Mouse (Mus musculus): ENCODE results near the gene Fign. TPM values are rescaled to one million over a fixed set of nuclear protein-coding genes. Genes with fewer than 3 reads are reported as not detected.
A peak's percentile ranks its signal among the peaks of the same experiment; 100 is the strongest.

Gene Fign
- polyA plus RNA-seq, 1 experiment from 2014 or later = 4.6 TPM

- no peaks in the 10 kb centered on the region for H3K36me3 ChIP-seq (ENCODE audit: control insufficient read depth, insufficient read depth, low read length)
- H3K4me1 ChIP-seq (replicated peaks; ENCODE audit: control insufficient read depth, insufficient read depth, low read length) = no peaks in the 10 kb centered on the region
- no peak overlapping the region for H3K9ac ChIP-seq (ENCODE audit: low read length)
- H3K9me3 ChIP-seq (ENCODE audit: control insufficient read depth, low read length) = no peaks in the 10 kb centered on the region
- no peak for ATAC-seq (ENCODE audit: low read depth)
- H3K27ac ChIP-seq (ENCODE audit: low read length) = no peak overlapping the region
- H3K4me2 ChIP-seq (ENCODE audit: low read depth, low read length) = no peak overlapping the region
- 78% methylated on average over 7 of the region's 7 CpGs for WGBS
- H3K27me3 ChIP-seq (ENCODE audit: control insufficient read depth, insufficient read depth, low read depth, low read length) = no peaks in the 10 kb centered on the region
- no peak overlapping the region for H3K4me3 ChIP-seq (ENCODE audit: low read length)
Observed at GRCm38 (mm10) chr2:63994304-63995023, 103.4 kb downstream of the Fign start.

DNA sequence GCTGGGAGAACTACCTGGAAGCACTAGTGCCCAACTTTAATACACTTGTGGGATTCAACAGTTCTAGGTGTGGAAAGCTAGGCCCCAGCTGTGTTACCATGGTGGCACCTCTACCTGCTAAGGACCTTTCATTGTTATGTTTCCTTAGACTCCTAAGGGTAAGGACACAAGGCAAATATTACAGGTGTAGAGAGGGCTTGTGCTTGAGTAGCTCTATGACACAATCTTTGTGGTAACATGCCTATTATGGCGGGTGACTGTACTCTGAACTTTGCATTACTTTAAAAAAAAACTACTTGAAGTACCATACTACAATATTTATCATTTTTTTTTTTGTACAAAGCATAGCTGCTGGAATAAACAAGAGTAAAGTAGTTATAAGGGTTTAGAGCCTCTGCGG, 112.4 kb downstream of the Fign start:
- 66% methylated on average over 2 of the region's 2 CpGs for WGBS
- H3K4me3 ChIP-seq (ENCODE audit: low read length) = no peak overlapping the region
- H3K4me2 ChIP-seq (ENCODE audit: low read depth, low read length) = no peak overlapping the region
- no peaks in the 10 kb centered on the region for H3K36me3 ChIP-seq (ENCODE audit: control insufficient read depth, insufficient read depth, low read length)
- no peak overlapping the region for H3K9ac ChIP-seq (ENCODE audit: low read length)
- H3K9me3 ChIP-seq (ENCODE audit: control insufficient read depth, low read length) = no peaks in the 10 kb centered on the region
- no peaks in the 10 kb centered on the region for H3K4me1 ChIP-seq (replicated peaks; ENCODE audit: control insufficient read depth, insufficient read depth, low read length)
- peak; percentile 79 for ATAC-seq (ENCODE audit: low read depth)
- H3K27ac ChIP-seq (ENCODE audit: low read length) = no peak overlapping the region
- no peaks in the 10 kb centered on the region for H3K27me3 ChIP-seq (ENCODE audit: control insufficient read depth, insufficient read depth, low read depth, low read length)

DNA sequence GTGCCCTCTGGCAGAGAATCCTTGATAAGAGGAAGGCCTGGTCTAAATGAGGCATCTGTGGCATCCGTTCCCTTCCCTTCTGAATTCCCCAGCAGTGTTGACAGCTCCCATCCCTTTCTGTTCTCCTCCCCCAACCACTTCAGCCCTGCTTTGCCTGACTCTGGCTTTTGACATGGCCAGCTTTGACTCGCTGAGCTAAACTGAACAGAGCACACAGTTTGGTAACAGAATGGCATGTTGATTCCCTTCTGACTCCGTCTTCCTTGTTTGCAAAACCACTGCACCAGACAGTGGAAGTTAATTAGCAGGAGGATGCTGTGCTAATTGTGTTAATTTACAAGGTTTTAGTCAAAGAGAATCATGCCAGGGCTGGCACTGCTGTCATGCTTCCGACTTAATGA, 115.5 kb downstream of the Fign start:
- Histone ChIP-seq H3K27me3 (ENCODE audit: control insufficient read depth, insufficient read depth, low read depth, low read length) (no peaks in the 10 kb centered on the region), H3K9me3 (ENCODE audit: control insufficient read depth, low read length) (no peaks in the 10 kb centered on the region), H3K4me3 (ENCODE audit: low read length) (no peak overlapping the region), H3K9ac (ENCODE audit: low read length) (no peak overlapping the region), H3K27ac (ENCODE audit: low read length) (no peak overlapping the region), H3K4me2 (ENCODE audit: low read depth, low read length) (no peak overlapping the region), H3K36me3 (ENCODE audit: control insufficient read depth, insufficient read depth, low read length) (peaks cover 11% of the 10 kb centered on the region), H3K4me1 (replicated peaks; ENCODE audit: control insufficient read depth, insufficient read depth, low read length) (no peaks in the 10 kb centered on the region)
- WGBS = 43% methylated on average over 4 of the region's 4 CpGs
- ATAC-seq (ENCODE audit: low read depth) = no peak

DNA sequence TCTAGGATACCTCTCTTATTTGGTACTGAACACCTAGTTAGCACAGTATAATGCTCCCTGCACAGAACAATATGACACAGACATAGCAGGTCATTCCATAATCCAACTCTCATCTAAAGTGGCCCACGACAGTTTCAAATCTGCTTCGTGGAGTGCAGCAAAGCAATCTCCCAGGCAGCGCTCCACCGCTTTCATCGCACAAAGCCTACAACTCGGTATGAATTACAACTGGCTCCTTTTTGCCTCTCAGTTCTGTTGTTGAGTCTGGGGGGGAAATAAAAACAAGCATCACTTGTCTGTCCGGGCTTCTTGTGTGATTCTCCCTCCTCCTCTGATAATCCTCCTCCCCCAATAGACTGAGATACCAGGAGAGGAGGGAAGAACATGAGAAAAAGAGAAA, 116.4 kb downstream of the Fign start:
- 71% methylated on average over 7 of the region's 7 CpGs for WGBS

DNA sequence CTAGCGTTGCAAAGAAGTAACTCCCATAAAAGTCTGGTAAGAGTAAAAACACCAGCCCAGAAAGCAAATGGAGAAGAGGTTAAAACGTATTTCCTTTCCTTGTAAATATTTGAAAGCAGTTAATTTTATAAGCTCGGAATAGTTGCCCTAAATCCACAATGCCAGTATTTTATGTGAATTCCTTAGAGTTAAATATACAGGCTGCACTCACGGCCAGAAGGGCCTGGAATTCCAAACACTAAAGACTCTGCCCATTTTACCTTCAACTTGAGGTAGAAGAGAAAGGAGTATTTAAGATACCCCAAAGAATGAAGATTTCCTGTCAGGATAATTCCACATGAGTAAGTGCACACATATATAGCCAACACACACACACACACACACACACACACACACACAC, 128.2 kb downstream of the Fign start:
- no peaks in the 10 kb centered on the region for H3K27me3 ChIP-seq (ENCODE audit: control insufficient read depth, insufficient read depth, low read depth, low read length)
- 37% methylated on average over 4 of the region's 4 CpGs for WGBS
- H3K4me3 ChIP-seq (ENCODE audit: low read length) = no peak overlapping the region
- no peaks in the 10 kb centered on the region for H3K36me3 ChIP-seq (ENCODE audit: control insufficient read depth, insufficient read depth, low read length)
- H3K9me3 ChIP-seq (ENCODE audit: control insufficient read depth, low read length) = no peaks in the 10 kb centered on the region
- no peak overlapping the region for H3K9ac ChIP-seq (ENCODE audit: low read length)
- H3K4me2 ChIP-seq (ENCODE audit: low read depth, low read length) = no peak overlapping the region
- H3K27ac ChIP-seq (ENCODE audit: low read length) = no peak overlapping the region
- no peak for ATAC-seq (ENCODE audit: low read depth)
- H3K4me1 ChIP-seq (replicated peaks; ENCODE audit: control insufficient read depth, insufficient read depth, low read length) = no peaks in the 10 kb centered on the region

More for the DNA sequence above, 116.4 kb downstream of the Fign start:
- H3K27me3 ChIP-seq (ENCODE audit: control insufficient read depth, insufficient read depth, low read depth, low read length) = no peaks in the 10 kb centered on the region
- H3K9me3 ChIP-seq (ENCODE audit: control insufficient read depth, low read length) = no peaks in the 10 kb centered on the region
- no peak overlapping the region for H3K4me2 ChIP-seq (ENCODE audit: low read depth, low read length)
- H3K9ac ChIP-seq (ENCODE audit: low read length) = no peak overlapping the region
- H3K27ac ChIP-seq (ENCODE audit: low read length) = no peak overlapping the region
- no peak for ATAC-seq (ENCODE audit: low read depth)
- H3K36me3 ChIP-seq (ENCODE audit: control insufficient read depth, insufficient read depth, low read length) = peaks cover 11% of the 10 kb centered on the region
- H3K4me3 ChIP-seq (ENCODE audit: low read length) = no peak overlapping the region
- H3K4me1 ChIP-seq (replicated peaks; ENCODE audit: control insufficient read depth, insufficient read depth, low read length) = no peaks in the 10 kb centered on the region

DNA sequence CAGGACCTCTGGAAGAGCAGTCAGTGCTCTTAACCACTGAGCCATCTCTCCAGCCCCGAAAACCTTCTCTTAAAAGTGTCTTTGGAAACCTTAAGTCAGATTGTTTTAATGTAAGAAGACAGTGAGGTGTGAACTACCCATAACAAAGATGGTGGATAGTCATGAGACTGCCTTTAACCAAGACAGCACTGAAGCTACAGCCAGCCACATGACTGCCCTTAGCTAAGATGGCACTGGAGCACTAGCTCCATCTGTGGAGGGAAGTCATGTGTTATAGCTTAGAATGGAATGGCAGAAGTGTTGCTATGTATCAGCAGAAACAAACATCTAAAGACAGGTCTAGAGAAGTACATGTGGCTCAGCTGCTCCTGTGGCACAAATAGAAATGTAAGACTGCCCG, 166.8 kb downstream of the Fign start:
- no peak overlapping the region for H3K27ac ChIP-seq (ENCODE audit: low read length)

GRCm38 (mm10) chr2:63926481-63927097, 171.2 kb downstream of the Fign start:
- Histone ChIP-seq H3K4me1 (replicated peaks; ENCODE audit: control insufficient read depth, insufficient read depth, low read length) (no peaks in the 10 kb centered on the region), H3K27me3 (ENCODE audit: control insufficient read depth, insufficient read depth, low read depth, low read length) (no peaks in the 10 kb centered on the region), H3K9ac (ENCODE audit: low read length) (no peak overlapping the region), H3K4me3 (ENCODE audit: low read length) (no peak overlapping the region), H3K27ac (ENCODE audit: low read length) (no peak overlapping the region), H3K9me3 (ENCODE audit: control insufficient read depth, low read length) (no peaks in the 10 kb centered on the region), H3K4me2 (ENCODE audit: low read depth, low read length) (no peak overlapping the region), H3K36me3 (ENCODE audit: control insufficient read depth, insufficient read depth, low read length) (no peaks in the 10 kb centered on the region)
- no peak for ATAC-seq (ENCODE audit: low read depth)
- 20% methylated on average over 4 of the region's 4 CpGs for WGBS

More for the DNA sequence above, 166.8 kb downstream of the Fign start:
- Histone ChIP-seq H3K9ac (ENCODE audit: low read length) (no peak overlapping the region), H3K4me3 (ENCODE audit: low read length) (no peak overlapping the region), H3K27me3 (ENCODE audit: control insufficient read depth, insufficient read depth, low read depth, low read length) (no peaks in the 10 kb centered on the region), H3K36me3 (ENCODE audit: control insufficient read depth, insufficient read depth, low read length) (no peaks in the 10 kb centered on the region), H3K9me3 (ENCODE audit: control insufficient read depth, low read length) (no peaks in the 10 kb centered on the region), H3K4me2 (ENCODE audit: low read depth, low read length) (no peak overlapping the region), H3K4me1 (replicated peaks; ENCODE audit: control insufficient read depth, insufficient read depth, low read length) (no peaks in the 10 kb centered on the region)
- 86% methylated on average over 2 of the region's 2 CpGs for WGBS
- no peak for ATAC-seq (ENCODE audit: low read depth)

DNA sequence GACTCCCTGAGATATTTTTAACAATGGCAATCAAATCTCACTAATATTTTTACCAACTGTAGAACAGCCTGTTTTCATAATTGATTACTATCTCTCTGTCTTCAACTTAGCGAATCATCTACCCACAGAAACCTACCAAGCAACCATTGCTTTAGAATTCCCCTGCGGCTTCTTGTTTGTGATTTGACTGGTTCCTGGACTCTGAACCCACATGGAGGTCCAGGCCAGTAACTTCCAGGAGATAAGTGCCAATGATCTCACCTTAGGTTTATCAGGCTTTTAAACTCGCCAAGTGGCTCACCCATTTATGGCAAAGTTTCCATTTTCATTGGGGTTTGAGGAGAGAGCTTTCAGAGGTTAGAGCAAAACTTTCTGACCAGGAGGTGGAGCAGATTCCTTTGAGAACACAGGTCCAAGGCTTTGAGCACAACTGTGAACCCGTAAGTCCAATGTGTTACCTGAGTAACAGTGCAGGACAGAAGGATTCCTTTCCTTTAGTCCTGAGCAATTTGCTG, 172.1 kb downstream of the Fign start:
- Histone ChIP-seq H3K27me3 (ENCODE audit: control insufficient read depth, insufficient read depth, low read depth, low read length) (no peaks in the 10 kb centered on the region), H3K9ac (ENCODE audit: low read length) (no peak overlapping the region), H3K27ac (ENCODE audit: low read length) (no peak overlapping the region), H3K4me2 (ENCODE audit: low read depth, low read length) (no peak overlapping the region), H3K4me1 (replicated peaks; ENCODE audit: control insufficient read depth, insufficient read depth, low read length) (no peaks in the 10 kb centered on the region; the same call in 1 of the 2 replicates), H3K9me3 (ENCODE audit: control insufficient read depth, low read length) (no peaks in the 10 kb centered on the region), H3K4me3 (ENCODE audit: low read length) (no peak overlapping the region), H3K36me3 (ENCODE audit: control insufficient read depth, insufficient read depth, low read length) (no peaks in the 10 kb centered on the region)
- ATAC-seq (ENCODE audit: low read depth) = no peak
- WGBS = 70% methylated on average over 4 of the region's 4 CpGs
